Mouse (Mus musculus) embryo, embryonic 9.5 days (tissue): ENCODE results near the gene Sirt7.
A peak's percentile ranks its signal among the peaks of the same experiment; 100 is the strongest.

Experiments used
- DNase-seq: peaks from one replicate; pipeline ENCODE4 v3.0.0-alpha.2; 2017; ENCODE audit errors: extremely low spot score

The Sirt7 gene

GRCm38 (mm10) chr11:120641255-120641654 lies 16.2 kb upstream of the Sirt7 start:
- DNase-seq = no peak

GRCm38 (mm10) chr11:120634810-120635209 lies 9.8 kb upstream of the Sirt7 start:
- no peak for DNase-seq

GRCm38 (mm10) chr11:120633520-120634343 lies 8.7 kb upstream of the Sirt7 start, which contains the start of gene Mafg:
Mafg (minus strand) TSS chr11:120633600.
- DNase-seq = peak; percentile 94

GRCm38 (mm10) chr11:120632559-120633519 lies 7.8 kb upstream of the Sirt7 start:
- DNase-seq = peak; percentile 71

GRCm38 (mm10) chr11:120631726-120632448 lies 6.8 kb upstream of the Sirt7 start:
- no peak for DNase-seq

- no peak for DNase-seq
These were observed 6.1 kb upstream of the Sirt7 start for GRCm38 (mm10) chr11:120630881-120631725.

- no peak for DNase-seq
These were observed 5.4 kb upstream of the Sirt7 start for GRCm38 (mm10) chr11:120630401-120630871.

- no peak for DNase-seq
These were observed 4.9 kb upstream of the Sirt7 start for GRCm38 (mm10) chr11:120629911-120630310.

GRCm38 (mm10) chr11:120629341-120629730 lies 4.3 kb upstream of the Sirt7 start:
- DNase-seq = no peak

GRCm38 (mm10) chr11:120628601-120629340 lies 3.7 kb upstream of the Sirt7 start:
- no peak for DNase-seq

GRCm38 (mm10) chr11:120627468-120628300 lies 2.6 kb upstream of the Sirt7 start:
- no peak for DNase-seq

GRCm38 (mm10) chr11:120626785-120627467 lies 1.9 kb upstream of the Sirt7 start:
- DNase-seq = no peak

- DNase-seq = peak; percentile 81
These were observed 344 bp downstream of the Sirt7 start for GRCm38 (mm10) chr11:120624680-120625111.

GRCm38 (mm10) chr11:120623961-120624679 lies 920 bp downstream of the Sirt7 start:
- peak; percentile 65 for DNase-seq

- DNase-seq = no peak
These were observed 2.2 kb downstream of the Sirt7 start for GRCm38 (mm10) chr11:120622805-120623204.

- no peak for DNase-seq
These were observed 4.8 kb downstream of the Sirt7 start for GRCm38 (mm10) chr11:120620195-120620594.

GRCm38 (mm10) chr11:120618619-120619535 lies 6.2 kb downstream of the Sirt7 start:
- no peak for DNase-seq
